Mouse (Mus musculus): Measurements from ENCODE around the gene Ankrd31. TPM values are rescaled to one million over a fixed set of nuclear protein-coding genes. Genes with fewer than 3 reads are reported as not detected.
"Not testable (repeated sequence)": the region's sequence is repeated elsewhere in the genome, so short reads cannot be mapped to it uniquely, and the experiment has no call there.

The Ankrd31 gene
- polyA plus RNA-seq, 1 experiment from 2014 or later, result not detected

DNA sequence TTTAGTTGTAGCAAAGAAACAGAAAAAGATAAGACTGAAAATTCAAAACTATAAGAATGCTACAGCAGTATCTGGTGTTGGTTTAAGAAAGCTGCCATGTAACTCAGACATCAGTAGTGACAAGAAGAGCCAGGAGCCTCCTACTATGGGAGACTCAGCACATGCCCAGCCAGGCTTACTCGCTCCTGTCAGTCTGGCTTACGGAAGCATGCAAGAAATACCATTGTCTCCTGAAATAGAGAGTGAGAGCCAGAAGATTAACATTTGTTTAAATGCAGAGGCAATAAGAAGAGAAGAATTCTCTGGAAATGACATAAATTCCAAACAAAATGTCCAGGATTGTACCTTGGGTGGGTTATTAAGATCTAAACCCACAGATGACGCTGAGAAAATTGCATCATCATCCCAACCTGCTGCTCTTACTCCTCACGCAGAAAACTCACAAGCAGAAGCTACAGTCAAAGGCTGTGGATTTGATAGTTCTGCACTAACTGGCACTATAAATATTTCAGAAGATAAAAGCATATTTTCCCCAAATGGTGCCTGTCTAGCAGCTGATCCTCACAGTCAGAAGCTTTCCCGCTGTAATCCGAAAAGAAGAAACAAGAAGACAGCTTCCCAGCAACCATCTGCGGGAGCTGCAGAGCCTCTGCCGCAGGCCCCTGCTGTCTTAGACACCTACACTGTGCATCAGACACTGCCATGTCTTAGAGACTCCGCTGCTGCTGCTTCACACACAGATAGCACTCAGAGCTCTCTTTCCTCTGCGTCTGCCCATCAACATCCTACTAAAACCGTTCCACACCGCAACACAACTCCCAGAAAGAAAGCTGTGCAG is 130.4 kb downstream of the Ankrd31 start:
- WGBS, result 82% methylated on average over 12 of the region's 12 CpGs
- Histone ChIP-seq H3K4me1 (ENCODE audit: control insufficient read depth, insufficient read depth, low read length) (no peaks in the 10 kb centered on the region), H3K9ac (ENCODE audit: low read length) (no peak overlapping the region), H3K9me3 (ENCODE audit: control insufficient read depth, low read length) (no peaks in the 10 kb centered on the region), H3K27me3 (ENCODE audit: control insufficient read depth, insufficient read depth, low read length) (no peaks in the 10 kb centered on the region), H3K27ac (ENCODE audit: low read depth, low read length) (no peak overlapping the region), H3K4me3 (ENCODE audit: low read depth, low read length) (no peak overlapping the region), H3K36me3 (ENCODE audit: control insufficient read depth, insufficient read depth, low read length) (no peaks in the 10 kb centered on the region), H3K4me2 (ENCODE audit: low read depth) (no peak overlapping the region)
- no peak for ATAC-seq (ENCODE audit: insufficient read depth, low FRiP score, low TSS enrichment)
- no peak for DNase-seq (ENCODE audit: low spot score)

DNA sequence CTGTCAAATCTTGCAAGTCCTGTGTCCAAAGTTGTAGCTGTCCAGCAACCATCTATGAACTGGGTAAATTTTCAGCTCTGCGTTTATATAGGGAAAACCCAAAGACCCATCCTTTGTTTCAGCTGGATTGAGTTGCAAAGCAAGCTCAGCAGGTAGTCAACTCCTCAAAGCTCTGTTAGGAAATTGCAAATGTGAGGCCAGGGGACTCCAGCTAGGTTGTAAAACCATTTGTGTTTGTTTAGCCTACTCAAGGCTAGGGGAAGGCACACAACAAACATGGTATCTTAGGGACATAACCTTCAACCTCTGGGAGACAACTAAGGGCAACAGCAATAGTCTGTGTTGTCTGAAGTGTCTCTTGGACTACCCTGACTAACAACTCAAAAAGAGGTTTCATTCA is 136.5 kb downstream of the Ankrd31 start:
- no peak for DNase-seq (ENCODE audit: low spot score)
- Histone ChIP-seq H3K9ac (ENCODE audit: low read length) (no peak overlapping the region), H3K4me3 (ENCODE audit: low read depth, low read length) (no peak overlapping the region), H3K36me3 (ENCODE audit: control insufficient read depth, insufficient read depth, low read length) (no peaks in the 10 kb centered on the region), H3K27me3 (ENCODE audit: control insufficient read depth, insufficient read depth, low read length) (no peaks in the 10 kb centered on the region), H3K4me1 (ENCODE audit: control insufficient read depth, insufficient read depth, low read length) (no peaks in the 10 kb centered on the region), H3K27ac (ENCODE audit: low read depth, low read length) (no peak overlapping the region), H3K9me3 (ENCODE audit: control insufficient read depth, low read length) (no peaks in the 10 kb centered on the region), H3K4me2 (ENCODE audit: low read depth) (no peak overlapping the region)
- ATAC-seq (ENCODE audit: insufficient read depth, low FRiP score, low TSS enrichment), result no peak
- WGBS, result 44% methylated on average over 1 of the region's 1 CpGs

DNA sequence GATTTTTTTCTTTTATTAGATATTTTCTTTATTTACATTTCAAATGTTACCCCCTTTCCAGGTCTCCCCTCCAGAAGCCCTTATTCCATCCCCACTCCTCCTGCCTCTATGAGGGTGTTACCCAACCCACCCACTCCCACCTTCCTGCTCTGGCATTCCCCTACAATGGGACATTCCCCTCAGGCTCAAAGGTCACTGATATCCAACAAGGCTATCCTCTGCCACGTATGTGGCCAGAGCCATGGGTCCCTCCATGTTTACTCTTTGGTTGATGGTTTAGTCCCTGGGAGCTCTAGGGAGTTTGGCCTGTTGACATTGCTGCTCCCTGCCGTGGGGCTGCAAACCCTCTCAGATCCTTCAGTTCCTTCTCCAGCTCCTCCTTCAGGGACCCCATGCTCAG is 141.9 kb downstream of the Ankrd31 start:
- Histone ChIP-seq H3K27ac (ENCODE audit: low read depth, low read length) (no peak overlapping the region), H3K4me1 (ENCODE audit: control insufficient read depth, insufficient read depth, low read length) (no peaks in the 10 kb centered on the region), H3K27me3 (ENCODE audit: control insufficient read depth, insufficient read depth, low read length) (no peaks in the 10 kb centered on the region), H3K36me3 (ENCODE audit: control insufficient read depth, insufficient read depth, low read length) (no peaks in the 10 kb centered on the region), H3K4me2 (ENCODE audit: low read depth) (no peak overlapping the region), H3K4me3 (ENCODE audit: low read depth, low read length) (no peak overlapping the region), H3K9me3 (ENCODE audit: control insufficient read depth, low read length) (no peaks in the 10 kb centered on the region), H3K9ac (ENCODE audit: low read length) (no peak overlapping the region)
- ATAC-seq (ENCODE audit: insufficient read depth, low FRiP score, low TSS enrichment) (no peak), DNase-seq (ENCODE audit: low spot score) (no peak)
- whole genome bisulfite sequencing, result 50% methylated on average over 2 of the region's 2 CpGs

DNA sequence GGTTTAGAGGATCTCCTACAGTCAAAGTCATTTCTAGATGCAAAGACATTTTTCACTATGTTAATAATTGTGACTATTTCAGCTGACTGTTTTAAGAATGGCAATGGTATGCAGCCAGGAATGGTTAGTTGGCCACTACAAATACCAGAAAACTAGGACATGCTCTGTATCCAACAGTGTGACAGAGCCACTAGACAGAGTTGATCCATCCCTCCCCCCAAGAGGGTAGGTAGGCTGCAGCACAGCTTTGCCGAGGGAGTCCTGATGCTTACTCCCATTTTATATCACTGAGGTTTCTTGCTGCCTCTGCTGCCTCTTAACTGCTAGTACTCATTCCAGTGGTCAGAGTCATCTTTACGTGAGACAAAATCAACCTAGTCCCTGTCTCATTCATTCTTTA is 147.1 kb downstream of the Ankrd31 start:
- no peaks in the 10 kb centered on the region for H3K4me1 ChIP-seq (ENCODE audit: control insufficient read depth, insufficient read depth, low read length)
- H3K27me3 ChIP-seq (ENCODE audit: control insufficient read depth, insufficient read depth, low read length), result no peaks in the 10 kb centered on the region
- H3K27ac ChIP-seq (ENCODE audit: low read depth, low read length), result no peak overlapping the region
- no peak overlapping the region for H3K4me3 ChIP-seq (ENCODE audit: low read depth, low read length)
- H3K36me3 ChIP-seq (ENCODE audit: control insufficient read depth, insufficient read depth, low read length), result no peaks in the 10 kb centered on the region
- ATAC-seq (ENCODE audit: insufficient read depth, low FRiP score, low TSS enrichment), result no peak
- H3K9ac ChIP-seq (ENCODE audit: low read length), result no peak overlapping the region
- H3K4me2 ChIP-seq (ENCODE audit: low read depth), result no peak overlapping the region
- no peaks in the 10 kb centered on the region for H3K9me3 ChIP-seq (ENCODE audit: control insufficient read depth, low read length)
- 81% methylated on average over 2 of the region's 2 CpGs for WGBS
- no peak for DNase-seq (ENCODE audit: low spot score)

DNA sequence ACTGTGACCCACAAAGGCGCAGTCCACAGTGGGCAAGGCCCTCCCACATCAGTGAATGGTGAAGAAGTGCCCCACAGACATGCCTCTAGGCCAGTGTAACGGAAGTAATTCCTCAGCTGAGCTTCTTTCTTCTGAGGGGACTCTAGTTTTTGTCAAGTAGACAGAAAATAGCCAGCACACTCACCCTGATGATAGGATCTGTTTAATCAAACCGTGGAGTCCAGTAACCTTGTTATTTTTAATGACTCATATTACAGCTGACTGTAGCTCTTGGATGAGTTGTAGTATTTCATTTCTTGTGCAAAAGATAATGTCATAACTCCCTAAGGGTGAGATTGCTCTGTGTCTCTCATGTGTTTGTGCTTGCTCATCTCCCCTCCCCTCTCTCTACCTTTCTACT is 158.6 kb downstream of the Ankrd31 start:
- Histone ChIP-seq H3K27ac (ENCODE audit: low read depth, low read length) (no peak overlapping the region), H3K27me3 (ENCODE audit: control insufficient read depth, insufficient read depth, low read length) (no peaks in the 10 kb centered on the region), H3K4me1 (ENCODE audit: control insufficient read depth, insufficient read depth, low read length) (no peaks in the 10 kb centered on the region), H3K4me2 (ENCODE audit: low read depth) (no peak overlapping the region), H3K36me3 (ENCODE audit: control insufficient read depth, insufficient read depth, low read length) (no peaks in the 10 kb centered on the region), H3K9me3 (ENCODE audit: control insufficient read depth, low read length) (no peaks in the 10 kb centered on the region), H3K4me3 (ENCODE audit: low read depth, low read length) (no peak overlapping the region), H3K9ac (ENCODE audit: low read length) (no peak overlapping the region)
- ATAC-seq (ENCODE audit: insufficient read depth, low FRiP score, low TSS enrichment) (no peak), DNase-seq (ENCODE audit: low spot score) (no peak)
- WGBS, result 71% methylated on average over 3 of the region's 3 CpGs

DNA sequence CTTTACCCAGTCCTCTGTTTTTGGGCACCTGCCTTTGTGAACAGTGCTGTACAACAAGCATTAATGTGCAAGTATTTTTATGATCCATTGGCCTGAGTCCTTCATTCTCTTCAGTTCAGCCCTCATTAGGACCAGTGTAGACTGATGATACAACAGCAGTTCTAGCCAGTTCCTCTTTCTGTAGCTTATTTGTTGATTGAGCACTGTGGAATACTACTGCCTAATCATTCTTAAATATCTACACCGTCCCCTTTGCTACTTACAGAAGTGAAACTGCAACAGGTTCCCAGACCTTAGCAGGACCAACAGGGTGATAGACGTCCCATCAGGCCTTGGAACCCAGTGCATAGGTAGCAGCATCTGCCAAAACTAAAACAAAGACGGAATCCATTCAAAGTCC is 163.1 kb downstream of the Ankrd31 start:
- ATAC-seq (ENCODE audit: insufficient read depth, low FRiP score, low TSS enrichment) (no peak), DNase-seq (ENCODE audit: low spot score) (no peak)
- H3K27me3 ChIP-seq (ENCODE audit: control insufficient read depth, insufficient read depth, low read length), result no peaks in the 10 kb centered on the region
- no peak overlapping the region for H3K27ac ChIP-seq (ENCODE audit: low read depth, low read length)
- H3K4me3 ChIP-seq (ENCODE audit: low read depth, low read length), result no peak overlapping the region
- 91% methylated on average over 3 of the region's 3 CpGs for WGBS
- H3K4me2 ChIP-seq (ENCODE audit: low read depth), result no peak overlapping the region
- no peaks in the 10 kb centered on the region for H3K4me1 ChIP-seq (ENCODE audit: control insufficient read depth, insufficient read depth, low read length)
- H3K36me3 ChIP-seq (ENCODE audit: control insufficient read depth, insufficient read depth, low read length), result no peaks in the 10 kb centered on the region
- H3K9me3 ChIP-seq (ENCODE audit: control insufficient read depth, low read length), result no peaks in the 10 kb centered on the region
- H3K9ac ChIP-seq (ENCODE audit: low read length), result no peak overlapping the region

DNA sequence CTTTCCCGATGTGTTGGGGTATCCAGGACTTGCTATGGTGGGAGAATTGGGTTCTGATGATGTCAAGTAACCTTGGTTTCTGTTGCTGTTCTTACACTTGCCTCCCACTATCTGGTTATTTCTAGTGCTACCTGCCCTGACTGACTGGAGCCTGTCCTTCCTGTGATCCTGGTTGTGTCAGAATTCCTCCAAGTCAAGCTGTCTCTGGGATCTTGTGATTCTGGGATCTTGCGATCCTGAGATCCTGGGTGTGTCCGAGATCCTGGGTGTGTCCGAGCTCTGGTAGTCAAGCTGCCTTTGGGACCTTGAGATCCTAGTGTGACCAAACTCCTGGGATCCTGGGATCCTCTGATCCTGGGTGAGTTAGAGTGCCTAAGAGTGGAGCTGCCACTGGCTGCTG is 175.1 kb downstream of the Ankrd31 start:
- DNase-seq (ENCODE audit: low spot score); H3K4me2 ChIP-seq (ENCODE audit: low read depth); ATAC-seq (ENCODE audit: insufficient read depth, low FRiP score, low TSS enrichment); H3K27ac ChIP-seq (ENCODE audit: low read depth, low read length); H3K4me3 ChIP-seq (ENCODE audit: low read depth, low read length); H3K36me3 ChIP-seq (ENCODE audit: control insufficient read depth, insufficient read depth, low read length); H3K4me1 ChIP-seq (ENCODE audit: control insufficient read depth, insufficient read depth, low read length); H3K9me3 ChIP-seq (ENCODE audit: control insufficient read depth, low read length); H3K9ac ChIP-seq (ENCODE audit: low read length): not testable (repeated sequence)
- H3K27me3 ChIP-seq (ENCODE audit: control insufficient read depth, insufficient read depth, low read length), result peaks cover 21% of the 10 kb centered on the region
- WGBS, result 97% methylated on average over 4 of the region's 4 CpGs

DNA sequence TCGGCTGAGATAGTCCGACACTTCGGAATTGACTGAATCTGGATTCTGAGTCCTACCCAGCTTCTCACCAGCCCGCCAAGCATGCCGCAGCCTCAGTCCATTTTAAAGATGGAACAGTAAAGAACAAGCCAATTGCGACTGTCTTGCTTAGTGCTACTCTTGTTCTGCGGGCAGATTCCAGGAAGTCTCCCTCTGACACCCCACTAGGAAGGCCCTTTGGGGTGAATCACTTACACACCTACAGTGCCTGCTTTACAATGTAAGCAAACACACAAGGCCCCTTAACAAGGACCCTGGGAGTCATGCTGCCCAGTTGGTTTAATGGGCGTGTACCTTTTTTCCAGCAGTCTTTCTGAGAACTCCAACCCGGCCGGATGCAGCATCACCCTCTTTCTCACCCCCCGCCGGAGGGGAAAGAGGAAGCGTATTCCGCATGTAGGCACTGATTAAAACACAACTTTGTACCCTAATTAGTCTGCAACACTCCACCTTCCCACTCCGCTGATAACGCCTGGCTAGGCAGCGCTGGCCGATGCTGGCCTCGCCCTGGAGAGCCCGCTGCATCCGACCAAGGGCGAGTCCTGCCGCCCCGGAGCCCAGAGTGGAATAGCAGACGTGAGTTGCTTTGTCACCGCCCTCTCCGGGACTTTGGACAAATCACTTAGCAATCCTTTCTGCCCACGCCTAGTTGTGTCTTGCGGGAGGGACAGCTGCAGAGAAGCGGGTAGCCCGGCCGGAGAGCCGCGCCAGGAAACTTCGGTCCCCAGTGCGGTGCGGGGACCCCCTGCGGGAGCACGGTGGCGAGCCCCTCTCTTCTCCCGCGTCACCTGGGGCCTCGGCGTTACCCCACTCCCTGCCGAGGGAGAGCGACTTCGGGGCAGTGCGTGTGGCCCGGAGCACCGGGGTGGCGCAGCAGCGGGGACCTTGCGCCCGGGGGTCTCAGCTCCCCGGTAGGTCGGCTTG is 176.2 kb downstream of the Ankrd31 start, which contains the start of gene Gcnt4:
TSS of gene Gcnt4 (plus strand) at position 691 of the 963 bp plus-strand sequence.
- Histone ChIP-seq H3K27me3 (ENCODE audit: control insufficient read depth, insufficient read depth, low read length) (peaks cover 21% of the 10 kb centered on the region), H3K36me3 (ENCODE audit: control insufficient read depth, insufficient read depth, low read length) (no peaks in the 10 kb centered on the region), H3K4me2 (ENCODE audit: low read depth) (peak within 1 kb of the TSS; percentile 99), H3K4me3 (ENCODE audit: low read depth, low read length) (peak within 1 kb of the TSS; percentile 70), H3K9me3 (ENCODE audit: control insufficient read depth, low read length) (no peaks in the 10 kb centered on the region), H3K9ac (ENCODE audit: low read length) (peak within 1 kb of the TSS; percentile 70), H3K4me1 (ENCODE audit: control insufficient read depth, insufficient read depth, low read length) (0 out of 2 replicates have a peak, but pooled peaks cover 7% of the 10 kb centered on the region), H3K27ac (ENCODE audit: low read depth, low read length) (no peak within 1 kb of the TSS)
- ATAC-seq (ENCODE audit: insufficient read depth, low FRiP score, low TSS enrichment), result peak; percentile 67
- DNase-seq (ENCODE audit: low spot score), result peak; percentile 73
- WGBS, result 10% methylated on average over 54 of the region's 56 CpGs

Data from neural tube, embryonic 11.5 days (tissue).